Mouse (Mus musculus): ENCODE measurements around the gene Casz1.

- TF ChIP-seq GATA1 (IDR thresholded peaks at IDR 0.05; ENCODE audit: borderline replicate concordance, low read length), result no peak
- no peak for TF ChIP-seq FLI1 (IDR thresholded peaks at IDR 0.05; ENCODE audit: low read length)
These were observed 13.9 kb downstream of the Casz1 start for GRCm38 (mm10) chr4:148818161-148818560.
